Mouse (Mus musculus): Measurements from ENCODE around the gene Zfp36.
A peak's percentile ranks its signal among the peaks of the same experiment; 100 is the strongest.

Zfp36 gene

DNA sequence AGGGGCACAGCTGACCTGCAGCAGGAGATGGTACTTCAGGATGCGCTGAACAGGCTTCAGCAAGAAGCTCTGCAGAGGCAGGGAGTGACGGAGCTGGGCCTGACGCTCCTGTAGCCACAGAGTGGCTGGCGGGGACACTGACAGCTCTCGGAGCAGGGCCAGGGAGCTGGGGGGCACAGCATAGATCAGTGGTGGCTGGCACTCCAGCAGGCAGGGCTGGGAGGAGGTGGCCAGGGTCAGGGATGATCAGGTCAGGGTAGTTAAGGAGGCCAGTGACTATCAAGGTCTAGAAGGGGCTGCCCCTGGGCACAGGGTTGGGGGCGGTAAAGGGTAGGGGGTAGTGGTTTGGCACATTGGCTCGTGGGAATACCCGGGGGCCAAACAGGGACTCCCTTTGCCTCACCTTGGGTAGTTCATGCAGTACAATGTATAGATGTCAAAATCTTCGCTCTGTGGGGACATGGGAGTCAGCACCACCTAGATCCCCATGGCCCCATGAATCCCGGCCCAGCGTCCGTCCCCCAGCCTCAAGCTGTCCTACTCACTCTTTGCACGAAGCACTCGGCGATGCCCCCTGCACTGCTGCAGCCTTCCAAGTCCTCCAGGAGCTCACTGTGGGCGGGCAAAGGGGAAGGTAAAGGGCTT, 11.7 kb downstream of the Zfp36 start:
- no peak for DNase-seq (ENCODE audit: low spot score)

DNA sequence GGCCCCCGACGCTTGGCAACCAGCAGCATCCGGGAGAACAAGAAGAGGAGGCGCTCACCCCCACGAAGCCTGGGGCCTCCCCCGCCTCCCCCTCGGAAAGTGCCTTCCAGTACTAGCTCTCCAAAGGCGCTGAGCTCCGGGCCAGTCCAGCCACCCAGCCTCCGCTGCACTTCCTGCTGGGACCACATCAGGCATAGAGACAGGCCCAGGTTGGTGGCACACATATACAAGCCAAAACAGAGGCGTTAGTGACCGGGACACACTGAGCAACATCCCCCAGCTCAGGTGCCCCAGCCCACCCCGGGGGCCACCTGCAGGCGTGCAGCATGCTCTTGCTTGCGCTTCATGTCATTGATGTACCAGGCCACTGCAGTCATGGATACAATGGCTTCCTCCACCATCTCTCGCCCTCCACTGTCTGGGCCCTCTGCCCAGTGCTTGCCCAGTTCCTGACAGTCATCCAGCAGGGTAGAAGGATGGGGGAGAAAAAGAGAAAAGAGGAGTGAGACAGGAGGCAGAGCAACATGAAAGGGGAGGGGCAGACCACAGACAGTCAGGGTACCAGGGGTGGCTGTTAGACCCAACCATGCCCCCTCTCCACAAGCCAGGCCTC, 12.3 kb downstream of the Zfp36 start:
- DNase-seq (ENCODE audit: low spot score): no peak

DNA sequence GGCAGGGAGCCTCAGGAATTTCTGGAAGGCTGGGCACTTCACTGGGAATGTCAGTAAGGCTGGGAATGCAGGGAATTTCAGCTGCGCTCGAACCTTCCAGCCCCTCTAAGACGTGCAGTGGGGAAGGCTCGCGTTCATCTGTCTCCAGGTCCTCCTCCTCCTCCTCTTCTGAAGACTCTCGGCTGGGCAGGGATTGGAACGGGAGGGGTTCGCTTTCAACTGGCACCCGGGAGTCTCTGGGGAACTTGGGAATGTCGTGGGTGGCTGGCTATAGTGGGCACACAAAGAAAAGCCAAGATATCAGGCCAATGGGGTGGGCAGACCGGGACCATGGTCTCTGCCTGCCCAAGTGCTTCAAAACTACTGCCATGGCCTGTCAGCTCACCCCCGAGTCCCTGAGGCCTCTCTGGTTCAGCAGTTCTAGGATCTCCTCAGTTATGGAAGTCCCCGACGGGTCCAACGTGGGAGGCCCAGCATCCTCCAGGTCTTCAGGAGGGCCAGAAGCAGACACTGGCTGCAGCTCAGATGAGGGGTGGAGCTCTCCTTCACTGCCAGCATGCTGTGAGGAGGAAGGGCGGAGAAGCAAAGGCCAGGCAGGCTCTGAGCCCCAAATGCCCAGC, 17.5 kb downstream of the Zfp36 start:
- no peak for DNase-seq (ENCODE audit: low spot score)

DNA sequence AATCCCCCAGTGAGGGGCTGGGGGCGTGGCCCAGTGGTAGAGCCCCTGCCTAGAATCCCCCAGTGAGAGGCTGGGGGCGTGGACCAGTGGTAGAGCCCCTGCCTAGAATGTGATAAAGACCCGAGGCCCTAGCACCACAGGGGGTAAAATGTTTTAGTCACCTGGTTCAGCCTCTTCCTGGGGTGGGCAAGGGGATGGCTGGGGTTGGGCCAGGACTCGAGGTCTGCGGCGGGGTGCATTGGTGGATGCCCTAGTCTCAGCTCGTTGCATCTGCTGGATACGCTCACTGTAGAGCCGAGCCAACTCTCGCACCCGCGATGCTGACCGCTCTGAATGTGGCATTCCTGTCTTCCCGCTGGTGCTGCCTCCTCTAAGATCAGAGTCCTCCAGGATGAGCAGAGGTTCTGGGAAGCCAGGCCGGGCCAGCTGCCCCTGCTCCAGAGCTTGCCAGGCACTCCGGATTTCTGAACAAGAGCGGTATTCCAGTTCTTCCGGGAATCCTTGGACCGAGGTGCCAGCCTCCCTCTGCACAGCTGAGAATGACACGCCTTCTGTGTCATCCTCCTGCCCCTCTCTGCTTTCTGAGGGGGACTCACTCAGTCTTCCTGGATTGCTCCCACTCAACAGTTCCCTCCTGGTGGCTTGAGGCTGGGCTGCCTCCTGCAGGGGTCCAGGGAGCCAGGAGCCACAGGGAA, 18.3 kb downstream of the Zfp36 start:
- no peak for DNase-seq (ENCODE audit: low spot score)

DNA sequence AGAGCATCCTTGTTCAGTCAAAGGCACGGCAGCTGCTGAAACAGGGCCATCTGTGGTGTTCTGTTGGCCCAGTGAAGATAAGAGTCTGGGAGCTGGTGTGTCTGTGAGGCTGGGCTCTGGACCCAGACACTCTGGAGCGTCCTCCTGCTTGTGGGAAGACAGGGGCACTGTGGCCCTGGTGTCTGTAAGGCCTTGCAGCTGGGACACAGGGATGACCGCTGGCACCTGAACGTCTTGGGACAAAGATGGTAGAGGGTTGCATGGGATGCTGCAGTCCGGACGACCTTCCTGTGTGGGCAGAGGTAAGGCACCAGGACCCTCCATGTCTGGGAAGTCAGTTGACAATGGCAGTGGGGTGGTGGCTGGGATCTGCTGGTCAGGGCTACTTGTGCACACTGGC, 19.8 kb downstream of the Zfp36 start:
- DNase-seq (ENCODE audit: low spot score): no peak

DNA sequence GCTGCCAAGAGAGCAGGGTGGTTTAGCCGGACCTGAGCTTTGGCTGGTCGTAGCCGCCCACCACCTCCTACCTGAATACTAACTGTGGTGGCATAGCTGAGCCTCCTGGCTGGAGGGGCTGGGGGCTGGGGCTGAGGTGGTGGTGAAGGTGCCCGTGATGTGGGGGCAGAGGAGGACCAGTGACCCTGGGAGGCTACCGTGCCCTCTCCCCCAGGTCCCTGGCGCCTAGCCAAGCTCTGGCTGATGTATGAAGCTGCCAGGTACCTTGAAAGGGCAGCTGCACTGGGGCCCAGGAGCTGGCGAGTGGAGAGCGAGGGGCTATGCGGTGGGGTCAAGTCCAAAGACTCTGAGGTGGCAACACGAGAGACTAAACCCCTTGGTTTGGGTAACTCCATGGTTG, 20.2 kb downstream of the Zfp36 start:
- DNase-seq (ENCODE audit: low spot score): no peak

DNA sequence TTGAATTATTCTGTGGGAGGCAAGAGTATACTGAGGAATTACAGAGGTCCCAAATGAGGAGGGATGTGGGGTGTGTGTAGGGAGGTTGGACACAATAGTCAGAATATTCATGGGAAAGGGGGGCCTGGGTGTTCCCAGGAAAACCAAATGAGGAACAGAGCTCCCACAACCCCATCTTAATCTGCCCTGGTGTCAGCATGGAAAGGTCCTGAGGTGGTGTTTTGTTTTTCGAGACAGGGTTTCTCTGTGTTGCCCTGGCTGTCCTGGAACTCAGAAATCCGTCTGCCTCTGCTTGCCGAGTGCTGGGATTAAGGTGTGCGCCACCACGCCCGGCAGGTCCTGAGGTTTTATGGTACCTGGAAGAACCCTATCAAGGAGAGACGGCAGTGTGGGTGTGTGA, 21.6 kb downstream of the Zfp36 start:
- no peak for DNase-seq (ENCODE audit: low spot score)

DNA sequence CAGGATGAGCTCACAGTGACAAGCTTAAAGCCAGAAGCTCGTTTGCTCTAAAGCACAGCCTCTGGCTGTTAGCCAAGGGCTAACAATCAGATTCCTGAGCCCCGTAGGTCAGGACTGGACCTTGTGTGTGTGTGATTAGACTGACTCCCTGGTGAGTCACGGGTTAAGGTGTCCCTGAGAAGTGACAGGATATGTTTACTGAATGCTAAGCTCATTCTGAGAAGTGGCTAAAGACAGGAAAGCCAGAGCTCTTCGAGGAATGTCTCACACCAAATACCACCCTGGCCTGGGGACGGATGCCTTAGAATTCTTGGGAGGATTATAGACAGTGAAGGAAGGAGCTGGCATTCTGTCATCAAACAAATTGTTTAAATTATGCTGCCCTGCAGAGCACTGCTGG, 22.1 kb downstream of the Zfp36 start:
- no peak for DNase-seq (ENCODE audit: low spot score)

DNA sequence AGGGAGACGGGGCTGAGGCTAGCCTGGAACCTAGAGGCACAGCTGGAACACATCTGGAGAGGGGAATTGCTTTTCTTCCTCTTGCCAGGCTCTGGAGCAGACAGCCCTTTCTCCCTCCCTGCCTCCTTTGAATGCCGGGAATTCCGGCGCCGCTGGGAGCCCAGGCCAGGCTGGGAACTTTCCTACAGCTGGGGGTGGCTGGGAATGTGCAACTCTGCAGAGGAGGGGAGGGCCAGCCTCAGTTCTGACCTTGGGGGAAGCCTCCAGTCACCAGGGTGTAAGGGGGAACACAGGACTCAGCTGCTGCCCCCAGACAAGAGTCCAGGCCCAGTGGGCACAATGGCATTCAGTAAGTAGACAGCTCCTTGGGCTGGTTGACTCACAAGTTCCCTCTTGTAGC, 23.1 kb downstream of the Zfp36 start:
- DNase-seq (ENCODE audit: low spot score): peak; percentile 67

DNA sequence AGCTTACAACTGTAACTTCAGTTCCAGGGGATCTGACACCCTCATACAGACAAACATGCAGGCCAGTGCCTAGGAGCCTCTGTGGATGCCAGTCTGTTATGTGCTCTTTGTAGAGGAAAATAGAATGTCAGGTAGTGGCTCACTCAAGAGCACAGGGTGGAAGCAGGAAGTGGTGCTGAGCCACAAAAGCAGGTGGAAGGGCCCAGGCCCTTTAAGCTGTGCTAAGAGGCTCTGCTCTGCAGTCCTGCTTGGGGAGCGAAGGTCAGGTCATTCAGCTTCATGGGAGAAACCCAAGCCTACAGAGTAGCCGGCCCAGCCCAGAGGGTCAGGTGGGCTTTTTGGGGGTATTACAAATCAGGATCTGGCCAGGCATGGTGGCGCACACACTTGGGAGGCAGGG, 24.8 kb downstream of the Zfp36 start:
- DNase-seq (ENCODE audit: low spot score): no peak

DNA sequence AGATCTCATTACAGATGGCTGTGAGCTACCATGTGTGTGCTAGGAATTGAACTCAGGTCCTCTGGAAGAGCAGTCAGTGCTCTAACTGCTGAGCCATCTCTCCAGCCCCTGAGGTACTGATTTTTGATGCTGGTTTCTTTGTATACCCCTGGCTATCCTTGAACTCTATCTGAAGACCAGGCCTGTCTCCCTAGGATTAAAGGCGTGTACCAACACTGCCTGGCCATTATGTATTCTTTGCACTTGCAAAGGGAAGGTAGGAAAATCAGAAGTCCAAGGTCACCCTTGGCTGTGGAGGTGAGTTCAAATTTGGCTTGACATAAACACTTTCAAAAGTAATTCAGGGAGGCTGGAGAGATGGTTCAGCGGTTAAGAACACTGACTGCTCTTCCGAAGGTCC, 25.5 kb downstream of the Zfp36 start:
- no peak for DNase-seq (ENCODE audit: low spot score)

DNA sequence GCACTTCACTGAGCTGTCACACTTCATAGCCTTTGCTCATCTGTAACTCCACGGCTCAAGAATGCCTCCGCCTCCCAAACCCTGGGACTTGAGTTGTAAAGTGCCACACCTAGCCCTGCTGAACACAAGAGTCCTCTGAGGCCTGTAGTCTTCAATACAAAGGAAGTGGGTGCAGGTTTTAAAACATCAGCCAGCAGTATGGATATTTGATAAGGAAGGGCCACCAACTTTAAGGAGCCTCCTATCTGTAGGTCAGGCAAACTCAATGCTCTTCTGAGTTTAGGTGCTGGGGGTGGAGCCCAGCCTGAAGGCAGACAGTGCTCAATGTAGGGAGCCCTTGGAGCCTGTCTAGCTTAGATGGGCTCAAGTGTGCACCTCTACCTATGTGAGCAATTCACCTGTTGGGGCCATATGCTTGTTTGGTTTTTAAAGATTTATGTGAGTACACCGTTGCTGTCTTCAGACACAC, 25.9 kb downstream of the Zfp36 start:
- DNase-seq (ENCODE audit: low spot score): no peak

DNA sequence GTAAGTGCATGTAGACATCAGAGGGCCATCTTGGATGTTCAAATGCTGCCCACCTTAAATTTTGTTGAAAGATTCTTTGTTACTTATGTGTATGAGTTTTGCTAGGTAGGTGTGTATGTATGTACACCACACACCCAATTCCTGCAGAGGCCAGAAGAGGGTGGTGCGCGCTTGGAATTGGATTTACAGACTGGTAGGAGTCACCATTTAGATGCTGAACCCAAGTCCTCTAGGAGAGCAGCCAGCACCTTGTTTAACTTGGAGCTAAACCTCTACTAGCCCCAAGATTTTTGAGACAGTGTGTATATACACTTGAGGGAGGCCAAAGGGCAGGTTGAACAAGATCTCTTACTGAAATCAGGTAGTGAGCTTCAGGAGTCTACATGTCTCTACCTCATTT, 26.8 kb downstream of the Zfp36 start:
- peak; percentile 32 for DNase-seq (ENCODE audit: low spot score)

DNA sequence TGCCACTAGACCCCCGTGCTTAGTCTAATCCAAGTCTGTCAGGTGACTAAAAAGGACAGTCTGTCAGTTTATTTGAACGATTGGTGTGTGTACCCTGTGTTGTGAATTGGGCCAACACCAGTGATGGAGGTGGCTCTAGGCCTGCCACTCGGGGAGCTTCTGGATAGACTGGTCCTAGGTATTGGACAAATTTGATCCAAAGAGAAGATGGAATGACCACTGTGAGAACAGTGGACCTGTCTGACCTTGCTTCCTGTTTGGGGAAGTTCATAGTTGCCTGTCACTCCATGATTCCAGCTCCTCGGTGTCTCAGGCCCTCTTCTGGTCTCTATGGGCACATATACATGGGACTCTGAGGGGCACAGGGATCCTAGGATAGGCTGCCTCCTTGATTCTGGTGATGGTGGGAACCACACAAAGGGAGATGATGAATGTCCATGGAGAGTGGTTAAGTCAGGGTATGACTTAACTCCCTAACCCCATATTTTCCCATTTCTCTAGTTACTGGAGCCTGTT, 28.3 kb downstream of the Zfp36 start:
- no peak for DNase-seq (ENCODE audit: low spot score)

DNA sequence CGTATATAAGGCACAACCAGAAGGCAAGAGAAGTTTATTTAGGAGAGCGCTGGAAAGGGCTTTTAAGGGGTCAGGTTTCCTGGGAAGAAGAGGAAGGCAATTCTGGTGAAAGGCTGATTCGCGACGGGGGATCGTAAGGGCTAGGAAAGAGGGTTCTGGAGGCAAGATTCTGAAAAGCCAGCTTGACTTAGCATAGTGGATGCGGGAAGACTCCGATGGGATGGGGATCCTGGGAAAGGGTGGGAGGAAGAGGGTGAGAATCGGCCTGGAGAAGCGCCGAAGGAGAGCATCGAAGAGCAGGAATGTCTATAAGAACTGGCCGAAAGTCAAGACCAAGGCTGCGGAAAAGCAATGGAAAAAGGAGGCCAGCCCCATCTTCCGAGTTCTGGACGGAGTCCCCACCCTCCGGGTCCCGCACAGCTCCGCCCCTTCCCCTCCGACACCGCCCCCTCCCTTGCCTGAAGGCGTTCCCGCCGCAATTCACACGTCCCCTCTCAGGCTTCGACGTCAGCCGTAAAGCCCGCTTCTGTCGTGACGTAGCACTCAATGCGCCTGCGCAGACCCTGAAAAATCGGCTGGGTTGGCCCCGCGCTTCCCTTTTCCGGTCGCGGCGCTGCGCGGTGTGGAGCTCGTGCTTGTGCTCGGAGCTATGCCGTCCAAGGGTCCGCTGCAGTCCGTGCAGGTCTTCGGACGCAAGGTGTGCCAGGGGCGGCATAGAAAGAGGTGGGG, 29.7 kb downstream of the Zfp36 start, which contains the start of gene Rps16:
Rps16 (plus strand) TSS at position 498 of the 729 bp plus-strand sequence.
- peak; percentile 98 for DNase-seq (ENCODE audit: low spot score)

DNA sequence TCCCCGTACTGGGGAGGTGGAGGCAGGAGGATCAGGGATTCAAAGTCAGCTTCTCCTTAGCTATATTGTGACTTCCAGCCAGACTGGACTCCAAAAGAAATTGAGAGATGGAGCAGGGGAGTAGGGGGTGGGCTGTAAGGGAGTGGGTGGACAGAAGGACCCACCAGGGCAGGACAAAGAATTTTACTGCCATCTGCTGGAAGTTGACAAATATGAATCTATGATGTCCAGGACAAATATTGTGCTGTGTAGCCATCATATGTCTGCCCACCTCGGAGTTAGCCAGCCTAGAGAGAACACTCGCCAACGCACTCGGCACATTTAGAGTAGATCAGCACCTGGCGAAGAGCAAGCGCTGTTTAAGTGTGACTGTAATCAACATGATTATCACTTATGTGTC, 31.5 kb downstream of the Zfp36 start:
- DNase-seq (ENCODE audit: low spot score): no peak

DNA sequence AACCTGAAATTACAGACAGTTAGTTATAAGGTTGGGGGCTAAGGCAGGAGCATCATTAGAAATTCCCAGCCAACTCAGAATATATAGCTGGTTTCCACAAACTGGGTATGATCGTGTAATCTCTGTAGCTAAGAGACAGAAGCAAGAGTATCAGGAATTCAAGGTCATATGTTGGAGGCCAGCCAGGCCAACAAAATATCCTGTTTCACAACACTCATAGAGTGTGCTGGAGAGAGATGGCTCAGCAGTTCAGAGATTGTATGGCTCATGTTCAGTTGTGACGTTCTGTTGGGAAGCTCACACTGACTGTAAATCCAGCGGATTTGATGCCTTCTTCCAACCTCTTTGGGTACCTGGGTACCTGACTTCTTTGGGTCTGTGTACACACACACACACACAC, 32.3 kb downstream of the Zfp36 start:
- no peak for DNase-seq (ENCODE audit: low spot score)

DNA sequence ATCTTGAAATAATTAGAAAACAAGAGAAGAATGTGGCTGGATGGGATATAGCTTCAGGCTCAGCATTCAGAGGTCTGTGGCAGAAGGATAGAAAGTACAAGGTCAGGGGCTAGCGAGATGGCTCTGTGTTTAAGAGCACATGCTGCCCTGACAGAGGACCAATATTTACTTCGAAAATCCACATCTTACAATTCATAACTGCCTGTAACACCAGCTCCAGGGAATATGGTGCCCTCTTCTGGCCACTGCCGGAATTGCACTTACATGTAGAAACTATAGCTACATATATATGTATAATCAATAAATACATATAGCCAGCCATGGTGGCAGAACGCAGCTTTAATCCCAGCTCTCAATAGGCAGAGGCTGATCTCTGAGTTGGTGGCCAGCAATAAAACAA, 35.4 kb downstream of the Zfp36 start:
- DNase-seq (ENCODE audit: low spot score): peak; percentile 54

DNA sequence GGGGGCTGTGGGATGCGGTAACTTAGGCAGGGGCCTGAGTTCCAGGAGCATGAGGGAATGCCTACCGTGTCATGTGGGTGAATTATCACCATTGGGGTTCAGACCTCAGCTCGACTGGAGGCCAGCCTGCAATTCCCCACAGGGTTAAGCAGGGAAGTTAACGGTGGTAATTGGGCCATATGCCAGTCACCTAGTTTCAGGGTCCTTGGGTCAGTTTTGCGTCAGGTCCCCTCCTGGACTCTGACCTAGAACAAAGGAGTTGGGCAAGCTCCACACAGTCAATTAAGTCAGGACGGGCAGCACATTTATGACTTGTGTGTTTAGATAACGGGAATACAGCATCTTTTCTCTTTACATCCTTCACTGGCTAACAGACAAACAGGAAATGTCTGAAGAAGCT, 38.7 kb downstream of the Zfp36 start:
- no peak for DNase-seq (ENCODE audit: low spot score)

DNA sequence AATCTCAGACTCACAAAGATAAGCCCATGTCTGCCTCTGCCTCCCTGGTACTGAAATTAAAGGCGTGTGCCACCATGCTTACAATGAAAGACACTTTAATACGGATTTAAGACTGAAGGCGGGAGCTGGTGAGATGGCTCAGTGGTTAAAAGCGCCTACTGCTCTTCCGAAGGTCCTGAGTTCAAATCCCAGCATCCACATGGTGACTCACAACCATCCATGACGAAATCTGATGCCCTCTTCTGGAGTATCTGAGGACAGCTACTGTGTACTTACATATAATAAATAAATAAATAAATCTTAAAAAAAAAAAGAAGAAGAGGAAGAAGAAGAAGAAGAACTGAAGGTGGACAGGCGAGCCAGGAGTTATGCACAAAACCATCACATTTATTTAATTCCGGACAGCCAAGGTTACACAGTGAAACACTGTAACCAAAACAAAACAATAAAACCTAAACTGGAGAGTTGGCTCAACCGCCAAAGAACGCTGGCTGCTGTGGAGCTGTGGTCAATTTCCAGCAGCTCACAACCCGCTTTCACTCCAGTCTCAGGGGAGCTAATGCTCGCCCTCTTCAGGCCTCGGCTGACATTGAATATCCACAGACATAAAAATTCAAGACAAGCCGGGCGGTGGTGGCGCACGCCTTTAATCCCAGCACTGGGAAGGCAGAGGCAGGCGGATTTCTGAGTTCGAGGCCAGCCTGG, 40.7 kb downstream of the Zfp36 start:
- peak; percentile 75 for DNase-seq (ENCODE audit: low spot score)
